Mouse (Mus musculus): ENCODE measurements around the gene Loxl1. TPM values are rescaled to one million over a fixed set of nuclear protein-coding genes. Genes with fewer than 3 reads are reported as not detected.
A peak's percentile ranks its signal among the peaks of the same experiment; 100 is the strongest.

The Loxl1 gene
- polyA plus RNA-seq, 1 experiment from 2014 or later, result 36.8 TPM

DNA sequence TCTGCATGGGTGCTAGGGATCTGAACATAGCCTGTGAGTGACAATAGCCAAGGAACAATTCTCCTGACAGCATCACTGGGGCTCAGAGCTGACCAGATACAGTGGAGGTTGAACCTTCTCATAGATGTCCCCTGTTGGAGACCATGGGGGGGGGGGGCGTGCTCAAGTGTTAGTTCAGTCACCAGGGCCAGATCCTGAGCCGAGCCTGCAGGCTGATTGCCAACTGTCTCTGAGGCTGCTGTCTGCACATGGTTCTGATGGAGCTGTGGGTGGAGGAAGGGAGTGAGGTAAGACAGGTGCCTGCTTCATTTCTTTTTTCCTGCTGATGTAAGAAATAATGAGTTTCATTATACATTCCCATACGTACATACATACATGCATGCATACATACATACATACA lies 5.3 kb upstream of the Loxl1 start:
- H3K9ac ChIP-seq (ENCODE audit: low read depth, low read length), result no peak overlapping the region
- no peak overlapping the region for H3K4me2 ChIP-seq
- 75% methylated on average over 3 of the region's 3 CpGs for WGBS (ENCODE audit: insufficient replicate concordance)
- H3K4me1 ChIP-seq (ENCODE audit: control insufficient read depth, insufficient read depth, low read length), result peaks cover 20% of the 10 kb centered on the region
- H3K4me3 ChIP-seq (ENCODE audit: low read depth, low read length), result no peak overlapping the region
- no peaks in the 10 kb centered on the region for H3K36me3 ChIP-seq (ENCODE audit: control insufficient read depth, insufficient read depth, low read length)
- H3K27ac ChIP-seq (ENCODE audit: low read depth, low read length), result no peak overlapping the region
- ATAC-seq (replicated peaks; ENCODE audit: insufficient number of reproducible peaks, low FRiP score, low TSS enrichment), result no peak
- H3K9me3 ChIP-seq (replicated peaks; ENCODE audit: control insufficient read depth, low read length), result no peaks in the 10 kb centered on the region
- peaks cover 2% of the 10 kb centered on the region; the same call in 1 of the 2 replicates for H3K27me3 ChIP-seq (ENCODE audit: control insufficient read depth, insufficient read depth, low read length)

DNA sequence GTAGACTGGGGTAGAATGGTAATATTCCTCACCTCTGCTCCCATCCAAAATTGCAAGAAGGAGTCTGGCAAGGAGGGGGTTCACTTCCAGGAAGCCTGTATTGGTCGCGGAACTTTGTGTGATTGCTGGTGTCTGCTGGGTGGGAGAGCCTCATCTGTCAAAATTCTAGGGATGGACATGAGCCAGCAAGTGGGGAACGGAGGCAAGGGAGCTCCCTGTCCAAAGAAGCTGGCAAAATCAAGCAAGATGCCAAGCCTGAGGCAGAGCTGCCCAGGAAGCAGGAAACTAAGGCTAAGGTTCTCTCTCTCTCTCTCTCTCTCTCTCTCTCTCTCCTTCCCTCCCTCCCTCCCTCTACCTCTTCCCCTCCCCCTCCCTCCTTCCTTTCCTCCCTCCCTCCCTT lies 4.4 kb upstream of the Loxl1 start:
- peaks cover 25% of the 10 kb centered on the region for H3K4me1 ChIP-seq (ENCODE audit: control insufficient read depth, insufficient read depth, low read length)
- H3K27me3 ChIP-seq (ENCODE audit: control insufficient read depth, insufficient read depth, low read length), result peaks cover 2% of the 10 kb centered on the region; the same call in 1 of the 2 replicates
- no peak overlapping the region for H3K9ac ChIP-seq (ENCODE audit: low read depth, low read length)
- no peaks in the 10 kb centered on the region for H3K36me3 ChIP-seq (ENCODE audit: control insufficient read depth, insufficient read depth, low read length)
- H3K9me3 ChIP-seq (replicated peaks; ENCODE audit: control insufficient read depth, low read length), result no peaks in the 10 kb centered on the region
- H3K4me3 ChIP-seq (ENCODE audit: low read depth, low read length), result no peak overlapping the region
- no peak for ATAC-seq (replicated peaks; ENCODE audit: insufficient number of reproducible peaks, low FRiP score, low TSS enrichment)
- no peak overlapping the region for H3K27ac ChIP-seq (ENCODE audit: low read depth, low read length)
- WGBS (ENCODE audit: insufficient replicate concordance), result 60% methylated on average over 3 of the region's 3 CpGs
- no peak overlapping the region for H3K4me2 ChIP-seq

DNA sequence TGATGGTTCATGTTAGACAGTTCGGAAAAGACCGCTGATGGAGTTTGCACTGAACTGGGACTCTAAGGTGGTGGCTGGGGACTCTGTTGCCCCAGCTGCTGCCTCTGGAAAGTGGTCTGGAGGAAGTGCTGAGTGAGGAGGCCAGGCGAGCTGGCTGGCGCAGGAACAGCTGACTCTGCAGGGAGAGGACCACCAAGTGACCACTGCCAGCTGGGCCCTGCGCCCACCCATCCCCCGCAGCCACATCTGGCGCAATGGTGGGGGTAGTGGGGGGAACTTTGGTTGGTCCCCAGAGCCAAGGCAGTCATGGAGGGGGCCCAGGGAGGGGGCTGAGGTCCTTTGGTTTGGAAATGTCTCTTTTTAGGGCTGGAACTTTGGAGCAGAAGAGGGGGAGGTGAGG lies 3.8 kb upstream of the Loxl1 start:
- Histone ChIP-seq H3K27me3 (ENCODE audit: control insufficient read depth, insufficient read depth, low read length) (peaks cover 2% of the 10 kb centered on the region; the same call in 1 of the 2 replicates), H3K4me3 (ENCODE audit: low read depth, low read length) (no peak overlapping the region), H3K4me1 (ENCODE audit: control insufficient read depth, insufficient read depth, low read length) (peaks cover 28% of the 10 kb centered on the region), H3K9me3 (replicated peaks; ENCODE audit: control insufficient read depth, low read length) (no peaks in the 10 kb centered on the region), H3K36me3 (ENCODE audit: control insufficient read depth, insufficient read depth, low read length) (no peaks in the 10 kb centered on the region), H3K4me2 (no peak overlapping the region), H3K27ac (ENCODE audit: low read depth, low read length) (no peak overlapping the region), H3K9ac (ENCODE audit: low read depth, low read length) (no peak overlapping the region)
- 66% methylated on average over 7 of the region's 7 CpGs for WGBS (ENCODE audit: insufficient replicate concordance)
- no peak for ATAC-seq (replicated peaks; ENCODE audit: insufficient number of reproducible peaks, low FRiP score, low TSS enrichment)

DNA sequence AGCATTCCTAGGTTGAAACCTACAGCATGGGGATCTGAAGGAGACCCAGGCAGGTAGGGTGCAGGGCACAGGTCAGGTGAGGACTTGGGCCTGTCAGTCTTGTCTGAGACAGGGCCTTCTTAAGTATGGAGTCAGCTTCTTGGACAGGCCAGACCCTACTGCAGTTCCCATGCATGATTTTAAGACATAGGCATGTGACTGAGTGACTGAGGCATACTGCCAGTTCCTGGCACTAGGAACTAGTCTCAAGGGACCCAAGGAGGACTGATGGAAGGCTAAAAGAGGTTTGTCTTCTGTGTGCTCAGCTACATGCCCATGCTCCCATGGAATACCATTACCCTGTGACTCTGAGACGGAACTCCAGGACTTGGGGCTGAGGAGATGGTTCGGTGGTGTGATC lies 2.9 kb upstream of the Loxl1 start:
- 79% methylated on average over 2 of the region's 2 CpGs for WGBS (ENCODE audit: insufficient replicate concordance)
- no peak for ATAC-seq (replicated peaks; ENCODE audit: insufficient number of reproducible peaks, low FRiP score, low TSS enrichment)
- H3K27me3 ChIP-seq (ENCODE audit: control insufficient read depth, insufficient read depth, low read length), result peaks cover 6% of the 10 kb centered on the region; the same call in 1 of the 2 replicates
- H3K4me1 ChIP-seq (ENCODE audit: control insufficient read depth, insufficient read depth, low read length), result peaks cover 33% of the 10 kb centered on the region
- no peak overlapping the region for H3K4me3 ChIP-seq (ENCODE audit: low read depth, low read length)
- H3K27ac ChIP-seq (ENCODE audit: low read depth, low read length), result no peak overlapping the region
- H3K9me3 ChIP-seq (replicated peaks; ENCODE audit: control insufficient read depth, low read length), result no peaks in the 10 kb centered on the region
- H3K9ac ChIP-seq (ENCODE audit: low read depth, low read length), result no peak overlapping the region
- H3K4me2 ChIP-seq, result no peak overlapping the region
- H3K36me3 ChIP-seq (ENCODE audit: control insufficient read depth, insufficient read depth, low read length), result no peaks in the 10 kb centered on the region

DNA sequence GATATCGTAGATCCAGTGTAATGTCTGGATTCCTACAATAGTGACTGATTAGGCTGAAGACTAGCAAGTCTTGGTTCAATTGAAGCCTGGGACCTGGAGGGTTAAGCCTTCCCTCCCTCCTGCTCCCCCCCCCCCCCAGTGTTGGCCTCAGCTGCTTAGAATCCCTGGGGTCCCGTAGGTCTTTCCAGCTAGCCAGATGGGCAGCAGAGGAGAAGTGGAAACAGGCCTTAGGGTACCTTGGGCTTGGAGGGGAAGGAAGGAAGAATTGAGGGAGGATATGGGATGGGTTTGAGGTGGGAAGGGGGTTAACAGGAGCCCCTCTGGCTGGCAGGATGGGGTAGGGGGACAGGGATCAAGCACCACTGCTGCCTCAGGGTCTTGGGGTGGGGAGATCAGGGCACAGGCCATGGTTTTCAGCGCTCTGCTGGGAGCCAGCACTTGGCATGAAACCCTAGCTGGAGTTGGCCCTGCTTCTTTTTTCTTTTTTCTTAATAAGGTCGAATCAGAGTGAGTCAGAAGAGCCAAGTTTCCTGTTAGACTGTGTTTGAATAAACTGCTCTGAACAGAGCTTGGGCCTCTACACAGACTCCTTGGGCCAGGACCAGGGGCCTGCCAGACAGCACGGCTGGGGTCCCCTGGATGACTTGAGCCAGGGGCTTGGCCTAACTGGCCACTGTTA lies 1.8 kb upstream of the Loxl1 start:
- 49% methylated on average over 5 of the region's 5 CpGs for WGBS (ENCODE audit: insufficient replicate concordance)
- Histone ChIP-seq H3K9me3 (replicated peaks; ENCODE audit: control insufficient read depth, low read length) (no peaks in the 10 kb centered on the region), H3K4me3 (ENCODE audit: low read depth, low read length) (no peak overlapping the region), H3K36me3 (ENCODE audit: control insufficient read depth, insufficient read depth, low read length) (no peaks in the 10 kb centered on the region), H3K4me1 (ENCODE audit: control insufficient read depth, insufficient read depth, low read length) (peaks cover 37% of the 10 kb centered on the region), H3K27ac (ENCODE audit: low read depth, low read length) (peak overlapping the region; percentile 22; the same call in 1 of the 2 replicates), H3K4me2 (no peak overlapping the region), H3K9ac (ENCODE audit: low read depth, low read length) (no peak overlapping the region), H3K27me3 (ENCODE audit: control insufficient read depth, insufficient read depth, low read length) (peaks cover 6% of the 10 kb centered on the region; the same call in 1 of the 2 replicates)
- ATAC-seq (replicated peaks; ENCODE audit: insufficient number of reproducible peaks, low FRiP score, low TSS enrichment), result no peak

DNA sequence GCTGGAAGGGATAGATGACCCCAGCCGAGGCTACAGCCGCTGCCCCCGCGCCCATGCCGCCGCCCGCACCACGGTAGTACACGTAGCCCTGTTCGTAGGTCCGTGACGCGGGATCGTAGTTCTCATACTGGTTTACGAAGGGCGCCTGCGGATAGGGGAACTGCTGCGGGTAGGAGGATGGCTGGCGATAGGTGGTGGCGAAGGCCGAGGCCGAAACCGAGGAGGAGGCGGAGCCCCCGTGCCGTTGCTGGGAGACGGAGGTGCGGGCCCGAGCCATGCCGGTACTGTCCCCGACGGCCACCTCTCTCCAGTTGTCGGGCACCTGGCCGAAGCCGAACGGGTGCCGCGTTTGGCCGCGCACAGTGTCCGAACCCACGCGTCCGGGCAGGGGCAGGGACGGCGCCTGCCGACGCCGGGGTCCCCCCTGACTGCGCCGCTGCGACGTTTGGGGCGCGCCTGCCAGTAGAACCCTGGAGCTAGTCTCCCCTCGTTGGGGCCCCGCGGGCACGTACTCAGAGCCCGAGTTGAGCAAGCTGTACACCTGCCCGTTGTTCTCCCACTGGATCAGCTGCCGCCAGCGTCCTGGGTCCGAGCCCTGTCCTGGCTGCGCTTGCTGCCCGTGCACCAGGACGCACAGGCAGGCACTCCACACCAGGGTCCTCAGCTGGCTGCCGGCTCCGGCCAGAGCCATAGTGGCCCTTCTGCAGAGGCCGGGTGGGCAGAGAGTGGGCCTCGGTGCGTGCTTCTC lies 616 bp downstream of the Loxl1 start:
- WGBS (ENCODE audit: insufficient replicate concordance), result under 1% methylated on average over 71 of the region's 72 CpGs
- H3K36me3 ChIP-seq (ENCODE audit: control insufficient read depth, insufficient read depth, low read length), result no peaks in the 10 kb centered on the region
- ATAC-seq (replicated peaks; ENCODE audit: insufficient number of reproducible peaks, low FRiP score, low TSS enrichment), result 0 out of 2 replicates have a peak, but pooled peaks have one; percentile 1
- peaks cover 6% of the 10 kb centered on the region; the same call in 1 of the 2 replicates for H3K27me3 ChIP-seq (ENCODE audit: control insufficient read depth, insufficient read depth, low read length)
- H3K27ac ChIP-seq (ENCODE audit: low read depth, low read length), result peak overlapping the region; percentile 74
- no peaks in the 10 kb centered on the region for H3K9me3 ChIP-seq (replicated peaks; ENCODE audit: control insufficient read depth, low read length)
- H3K9ac ChIP-seq (ENCODE audit: low read depth, low read length), result peak overlapping the region; percentile 62
- peak overlapping the region; percentile 55 for H3K4me3 ChIP-seq (ENCODE audit: low read depth, low read length)
- H3K4me2 ChIP-seq, result peak overlapping the region; percentile 67
- H3K4me1 ChIP-seq (ENCODE audit: control insufficient read depth, insufficient read depth, low read length), result peaks cover 52% of the 10 kb centered on the region

DNA sequence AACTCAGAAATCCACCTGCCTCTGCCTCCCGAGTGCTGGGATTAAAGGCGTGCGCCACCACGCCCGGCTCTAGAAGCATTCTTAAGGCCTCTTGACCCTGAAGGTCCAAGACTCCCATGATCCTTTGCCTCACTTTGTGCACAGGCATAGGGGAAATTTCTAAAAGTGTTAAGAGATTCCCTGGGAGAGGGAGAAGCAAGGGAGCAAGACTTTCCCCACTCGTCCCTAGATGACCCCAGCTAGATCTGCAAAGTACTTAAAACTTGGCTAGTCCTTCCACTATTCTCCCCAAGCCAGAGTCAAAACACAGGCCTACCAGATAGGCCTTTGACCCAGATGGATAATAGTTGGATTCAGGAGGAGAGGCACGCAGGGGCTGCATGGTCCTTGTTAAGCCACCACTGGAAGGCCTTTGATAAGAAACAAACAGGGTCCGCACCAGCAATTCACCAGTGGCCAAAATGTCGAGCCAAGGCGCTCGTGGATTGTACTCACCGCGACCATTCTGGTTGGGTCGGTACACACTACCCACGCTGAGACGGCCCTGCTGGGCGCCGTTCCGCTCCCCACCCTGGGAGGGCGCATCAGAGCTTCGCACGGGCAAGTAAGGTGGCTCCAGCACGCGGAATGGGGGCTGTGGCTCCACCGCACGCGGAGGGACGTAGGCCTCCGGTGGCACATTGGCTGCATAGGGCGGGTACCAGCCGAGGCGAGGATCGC lies 1.6 kb downstream of the Loxl1 start:
- no peak for ATAC-seq (replicated peaks; ENCODE audit: insufficient number of reproducible peaks, low FRiP score, low TSS enrichment)
- Histone ChIP-seq H3K4me1 (ENCODE audit: control insufficient read depth, insufficient read depth, low read length) (peaks cover 57% of the 10 kb centered on the region), H3K36me3 (ENCODE audit: control insufficient read depth, insufficient read depth, low read length) (no peaks in the 10 kb centered on the region), H3K27ac (ENCODE audit: low read depth, low read length) (peak overlapping the region; percentile 74; the same call in 1 of the 2 replicates), H3K4me3 (ENCODE audit: low read depth, low read length) (peak overlapping the region; percentile 55), H3K9me3 (replicated peaks; ENCODE audit: control insufficient read depth, low read length) (no peaks in the 10 kb centered on the region), H3K27me3 (ENCODE audit: control insufficient read depth, insufficient read depth, low read length) (peaks cover 4% of the 10 kb centered on the region; the same call in 1 of the 2 replicates), H3K4me2 (peak overlapping the region; percentile 67), H3K9ac (ENCODE audit: low read depth, low read length) (peak overlapping the region; percentile 62)
- 48% methylated on average over 33 of the region's 33 CpGs for WGBS (ENCODE audit: insufficient replicate concordance)

DNA sequence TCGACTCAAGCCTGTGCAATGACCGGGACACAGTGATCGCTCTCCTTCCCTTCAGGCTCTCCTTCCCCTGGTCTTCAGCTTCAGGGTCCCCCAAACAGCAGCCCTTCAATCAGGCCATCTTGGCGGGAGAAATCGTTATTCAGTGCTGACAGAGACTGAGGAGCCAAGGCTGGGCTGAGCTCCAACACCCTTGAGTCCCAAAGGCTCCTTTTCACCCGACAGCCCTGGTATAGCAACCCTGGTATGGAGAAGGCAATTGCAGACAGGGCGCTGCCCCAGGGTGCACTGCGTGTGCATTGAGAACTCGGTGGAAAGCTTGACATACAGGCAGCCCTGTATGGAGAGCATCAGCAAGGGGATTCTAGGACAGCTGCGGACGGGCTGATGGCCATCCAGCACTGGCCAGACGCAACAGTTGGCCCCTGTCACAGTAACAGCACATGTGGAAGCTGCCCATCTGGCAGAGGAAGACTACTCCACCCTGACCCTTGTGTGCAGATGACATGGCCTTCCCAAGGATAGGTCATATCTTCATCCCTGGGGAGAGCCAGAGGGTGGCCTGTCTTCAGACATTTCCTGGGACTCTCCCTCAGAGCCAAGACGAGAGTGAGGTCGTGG lies 2.8 kb downstream of the Loxl1 start:
- no peak overlapping the region for H3K4me3 ChIP-seq (ENCODE audit: low read depth, low read length)
- ATAC-seq (replicated peaks; ENCODE audit: insufficient number of reproducible peaks, low FRiP score, low TSS enrichment), result no peak
- WGBS (ENCODE audit: insufficient replicate concordance), result 74% methylated on average over 14 of the region's 14 CpGs
- H3K9me3 ChIP-seq (replicated peaks; ENCODE audit: control insufficient read depth, low read length), result no peaks in the 10 kb centered on the region
- H3K27me3 ChIP-seq (ENCODE audit: control insufficient read depth, insufficient read depth, low read length), result peaks cover 4% of the 10 kb centered on the region; the same call in 1 of the 2 replicates
- H3K4me1 ChIP-seq (ENCODE audit: control insufficient read depth, insufficient read depth, low read length), result peaks cover 65% of the 10 kb centered on the region
- peak overlapping the region; percentile 30 for H3K4me2 ChIP-seq
- H3K9ac ChIP-seq (ENCODE audit: low read depth, low read length), result no peak overlapping the region
- no peaks in the 10 kb centered on the region for H3K36me3 ChIP-seq (ENCODE audit: control insufficient read depth, insufficient read depth, low read length)
- H3K27ac ChIP-seq (ENCODE audit: low read depth, low read length), result no peak overlapping the region

Data from heart, embryonic 11.5 days (tissue).